Mouse (Mus musculus) liver, embryonic 11.5 days (tissue): ENCODE measurements around the gene Rab19. TPM values are rescaled to one million over a fixed set of nuclear protein-coding genes. Genes with fewer than 3 reads are reported as not detected.
A peak's percentile ranks its signal among the peaks of the same experiment; 100 is the strongest.
"Not testable (repeated sequence)": the region's sequence is repeated elsewhere in the genome, so short reads cannot be mapped to it uniquely, and the experiment has no call there.

ENCODE experiments used
- ATAC-seq: fragments of 200-750 bp; cut with Nextera tagmentation; replicated peaks from 2 replicates; pipeline ENCODE4 v1.8.0; 2017; ENCODE audit warnings: moderate number of reproducible peaks, mild to moderate bottlenecking, moderate TSS enrichment, moderate library complexity; ENCODE audit not compliant: low FRiP score
- DNase-seq: peaks from one replicate; pipeline ENCODE4 v3.0.0-alpha.2; 2017; ENCODE audit warnings: low spot score
- H3K27ac ChIP-seq: fragments of 300-500 bp; sonication (generic); 2 replicates; pipeline ENCODE4 v1.5.1; 2014; ENCODE audit warnings: mild to moderate bottlenecking, low read depth, low read length, control low read depth
- H3K27me3 ChIP-seq: fragments of 300-500 bp; sonication (generic); replicated peaks from 2 replicates; pipeline ENCODE4 v1.6.1; 2014; ENCODE audit warnings: low read length, mixed read lengths; ENCODE audit not compliant: control insufficient read depth, insufficient read depth
- H3K36me3 ChIP-seq: fragments of 300-500 bp; sonication (generic); 2 replicates; pipeline ENCODE4 v1.6.1; 2014; ENCODE audit warnings: mild to moderate bottlenecking, low read length, moderate library complexity, mixed read lengths; ENCODE audit not compliant: control insufficient read depth, insufficient read depth
- H3K4me1 ChIP-seq: fragments of 300-500 bp; sonication (generic); replicated peaks from 2 replicates; pipeline ENCODE4 v1.6.1; 2014; ENCODE audit warnings: low read length, mixed read lengths; ENCODE audit not compliant: control insufficient read depth, insufficient read depth
- H3K4me2 ChIP-seq: fragments of 300-500 bp; sonication (generic); 2 replicates; pipeline ENCODE4 v1.6.1; 2014; ENCODE audit warnings: mild to moderate bottlenecking, control low read depth, moderate library complexity
- H3K4me3 ChIP-seq: fragments of 300-500 bp; sonication (generic); 2 replicates; pipeline ENCODE4 v1.5.1; 2014; ENCODE audit warnings: low read depth, low read length, control low read depth
- H3K9ac ChIP-seq: fragments of 300-500 bp; sonication (generic); 2 replicates; pipeline ENCODE4 v1.6.1; 2014; ENCODE audit warnings: low read depth, low read length, control low read depth
- H3K9me3 ChIP-seq: fragments of 300-500 bp; sonication (generic); 2 replicates; pipeline ENCODE4 v1.6.1; 2016; ENCODE audit warnings: low read length, inconsistent platforms, mixed read lengths; ENCODE audit not compliant: control insufficient read depth
- WGBS: fragments of 180-500 bp; shearing (Covaris S2); extraction: QIAGEN DNeasy Blood & Tissue Kit; methylation state at CpG from one replicate; pipeline ENCODE4 v1.1.7; 2014; 5-methylcytosine and 5-hydroxymethylcytosine counted together
- polyA plus RNA-seq: library from polyadenylated mRNA; unstranded; fragments of >200 nt; fragmentation: Nextera tagmentation; extraction: Ambion mirVana; gene quantifications from 2 replicates; pipeline ENCODE4 v1.2.1, GENCODE M21; 2014

The Rab19 gene
- polyA plus RNA-seq, 1 experiment from 2014 or later, result 0.27 TPM

DNA sequence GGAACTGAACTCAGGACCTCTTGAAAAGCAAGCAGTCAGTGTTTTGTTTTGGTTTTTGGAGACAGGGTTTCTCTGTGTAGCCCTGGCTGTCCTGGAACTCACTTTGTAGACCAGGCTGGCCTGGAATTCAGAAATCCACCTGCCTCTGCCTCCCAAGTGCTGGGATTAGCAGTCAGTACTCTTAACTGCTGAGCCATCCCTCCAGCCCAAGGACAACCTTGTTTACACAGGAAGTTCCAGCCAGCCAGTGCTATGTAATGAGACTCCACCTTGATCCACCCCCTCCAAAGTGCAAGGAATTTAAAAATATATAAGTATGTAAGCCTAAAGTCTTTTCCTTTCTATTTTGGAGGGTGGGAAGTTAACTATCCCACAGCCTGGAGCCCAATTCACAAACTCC lies 35.7 kb downstream of the Rab19 start:
- not testable (repeated sequence) for H3K9ac ChIP-seq

DNA sequence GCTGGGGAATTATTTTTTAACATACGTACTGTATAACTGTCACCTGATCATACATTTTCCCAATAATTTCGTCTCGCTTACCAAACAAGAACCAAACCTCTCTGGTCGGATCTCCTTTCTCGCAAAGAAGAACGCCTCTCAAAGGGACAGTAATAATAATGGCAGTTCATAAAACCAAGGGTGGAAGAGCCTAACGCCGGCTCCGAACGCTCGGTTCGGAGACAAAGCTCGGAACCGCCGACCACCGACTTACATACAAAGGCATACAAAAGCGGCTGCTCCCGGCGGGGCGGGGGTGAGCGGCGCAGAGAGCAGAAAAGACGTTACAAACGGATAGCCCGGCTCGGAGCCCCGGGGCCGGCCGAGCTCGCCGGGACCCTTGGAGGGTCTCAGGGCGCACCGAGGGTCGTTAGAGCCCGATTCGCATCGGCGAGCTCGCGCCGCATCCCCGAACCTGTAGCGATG lies 38.4 kb downstream of the Rab19 start:
- H3K9me3 ChIP-seq, result no peaks in the 10 kb centered on the region
- peak; percentile 9; the same call in 1 of the 2 replicates for ATAC-seq
- under 1% methylated on average over 43 of the region's 43 CpGs for WGBS
- peak overlapping the region; percentile 92 for H3K9ac ChIP-seq
- peak overlapping the region; percentile 62; the same call in 1 of the 2 replicates for H3K27ac ChIP-seq
- H3K27me3 ChIP-seq, result peaks cover 10% of the 10 kb centered on the region; the same call in 1 of the 2 replicates
- H3K4me2 ChIP-seq, result peak overlapping the region; percentile 85
- peaks cover 12% of the 10 kb centered on the region for H3K4me1 ChIP-seq
- peak overlapping the region; percentile 98 for H3K4me3 ChIP-seq
- H3K36me3 ChIP-seq, result no peaks in the 10 kb centered on the region
- peak; percentile 74 for DNase-seq

More for the DNA sequence above, 35.7 kb downstream of the Rab19 start:
- not testable (repeated sequence) for H3K36me3 ChIP-seq, H3K27ac ChIP-seq, H3K4me3 ChIP-seq, H3K4me1 ChIP-seq, H3K9me3 ChIP-seq, ATAC-seq, H3K27me3 ChIP-seq, H3K4me2 ChIP-seq, DNase-seq

DNA sequence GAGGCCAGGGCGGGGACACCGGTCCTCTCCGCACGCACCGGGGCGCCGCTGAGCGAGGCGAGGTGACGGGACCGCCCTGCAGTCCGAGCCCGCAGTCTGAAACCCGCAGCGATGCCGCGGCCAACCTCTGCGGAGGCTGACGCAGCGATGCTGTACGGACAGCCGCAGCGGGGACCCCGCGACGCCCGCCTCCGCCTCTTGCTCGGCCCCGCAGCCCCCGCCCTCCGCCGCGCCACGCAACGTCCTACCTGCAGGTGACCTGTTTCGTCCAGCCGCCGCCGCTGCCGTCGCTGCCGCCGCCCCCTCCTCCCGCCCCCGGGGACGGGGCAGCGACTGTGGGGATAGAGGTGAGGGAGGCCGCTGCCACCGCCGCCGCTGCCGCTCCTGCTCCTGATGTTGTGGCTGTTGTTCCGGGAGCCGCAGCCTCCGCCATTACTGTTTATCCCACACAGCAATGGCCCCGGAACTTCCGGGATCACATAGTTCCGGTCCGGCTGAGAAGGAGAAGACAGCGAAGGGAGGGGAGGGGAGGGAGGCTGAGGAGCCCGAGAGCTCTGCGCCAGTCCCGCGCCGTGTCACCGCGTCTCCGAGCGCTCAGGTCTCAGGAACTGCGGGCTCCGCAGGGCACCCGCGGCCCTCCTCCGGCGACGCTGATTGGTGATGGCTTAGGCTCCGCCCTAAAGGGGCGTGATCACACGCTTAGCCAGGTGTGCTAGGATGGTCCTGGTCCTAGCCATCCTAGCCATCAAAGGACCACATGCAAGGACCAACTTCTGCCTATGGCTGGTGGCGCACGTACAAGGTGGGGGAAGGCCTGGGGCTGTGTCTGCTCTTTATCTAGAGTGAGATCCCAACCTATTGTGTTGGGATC lies 39.1 kb downstream of the Rab19 start, which contains the start of gene Mkrn1:
Mkrn1 (minus strand) TSS at position 612 of the 871 bp plus-strand sequence.
- ATAC-seq (peak; percentile 82), DNase-seq (peak; percentile 86)
- H3K9ac ChIP-seq, result peak within 1 kb of the TSS; percentile 92
- under 1% methylated on average over 81 of the region's 82 CpGs for WGBS
- peak within 1 kb of the TSS; percentile 62 for H3K27ac ChIP-seq
- H3K4me3 ChIP-seq, result peak within 1 kb of the TSS; percentile 98
- peaks cover 10% of the 10 kb centered on the region; the same call in 1 of the 2 replicates for H3K27me3 ChIP-seq
- H3K4me2 ChIP-seq, result peak within 1 kb of the TSS; percentile 85
- peaks cover 13% of the 10 kb centered on the region for H3K4me1 ChIP-seq
- no peaks in the 10 kb centered on the region for H3K36me3 ChIP-seq
- no peaks in the 10 kb centered on the region for H3K9me3 ChIP-seq

DNA sequence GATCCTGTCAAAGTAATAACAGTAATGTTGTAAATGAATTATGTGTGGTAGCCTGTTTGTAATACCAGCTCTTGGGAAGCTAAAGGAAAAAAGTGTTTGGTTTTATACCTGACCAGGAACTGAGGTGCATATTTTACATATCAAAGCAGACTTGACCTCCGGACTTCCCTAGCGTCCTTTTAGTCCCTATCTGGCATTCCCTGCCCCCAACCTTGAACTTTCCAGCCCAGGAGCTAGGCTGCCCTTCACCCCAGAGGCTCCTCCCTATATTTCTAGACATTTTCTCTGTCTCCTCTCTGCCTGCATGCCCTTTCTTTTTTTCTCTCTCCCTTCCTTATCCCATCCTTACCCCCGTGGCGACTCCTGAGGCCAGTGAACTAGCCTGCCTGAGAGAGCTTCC lies 39.9 kb downstream of the Rab19 start:
- no peak for DNase-seq
- 38% methylated on average over 4 of the region's 4 CpGs for WGBS
- Histone ChIP-seq H3K27ac (no peak overlapping the region), H3K4me3 (0 out of 2 replicates have a peak overlapping the region, but pooled peaks have one; percentile 98), H3K4me1 (peaks cover 16% of the 10 kb centered on the region), H3K27me3 (peaks cover 10% of the 10 kb centered on the region; the same call in 1 of the 2 replicates), H3K9me3 (no peaks in the 10 kb centered on the region), H3K36me3 (no peaks in the 10 kb centered on the region), H3K9ac (no peak overlapping the region), H3K4me2 (peak overlapping the region; percentile 85; the same call in 1 of the 2 replicates)
- no peak for ATAC-seq

DNA sequence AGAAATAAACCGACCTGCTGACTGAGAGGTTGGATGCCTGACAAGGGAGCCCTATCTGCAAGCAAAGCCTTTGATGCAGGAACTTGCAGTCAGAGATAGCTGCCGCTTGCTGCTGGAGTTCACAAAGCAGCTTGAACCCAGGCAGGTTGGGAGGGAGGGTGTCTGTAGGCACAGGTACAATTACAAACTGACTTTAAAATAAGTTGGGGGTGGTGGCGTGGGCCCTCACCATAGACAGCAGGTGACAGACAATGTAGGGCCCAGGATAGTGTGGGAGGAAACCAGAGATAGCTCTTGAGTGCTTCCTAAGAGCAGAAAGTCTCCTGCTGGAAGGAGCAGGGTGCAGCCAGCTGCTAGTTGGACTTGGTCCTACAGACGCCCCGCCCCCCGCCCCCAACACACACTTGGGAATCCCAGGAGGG lies 42.2 kb downstream of the Rab19 start:
- Histone ChIP-seq H3K4me1 (peaks cover 16% of the 10 kb centered on the region), H3K27me3 (peaks cover 5% of the 10 kb centered on the region; the same call in 1 of the 2 replicates), H3K9ac (no peak overlapping the region), H3K36me3 (no peaks in the 10 kb centered on the region), H3K4me2 (no peak overlapping the region), H3K9me3 (no peaks in the 10 kb centered on the region), H3K4me3 (no peak overlapping the region), H3K27ac (peak overlapping the region; percentile 38)
- DNase-seq, result no peak
- WGBS, result 51% methylated on average over 6 of the region's 6 CpGs
- no peak for ATAC-seq

DNA sequence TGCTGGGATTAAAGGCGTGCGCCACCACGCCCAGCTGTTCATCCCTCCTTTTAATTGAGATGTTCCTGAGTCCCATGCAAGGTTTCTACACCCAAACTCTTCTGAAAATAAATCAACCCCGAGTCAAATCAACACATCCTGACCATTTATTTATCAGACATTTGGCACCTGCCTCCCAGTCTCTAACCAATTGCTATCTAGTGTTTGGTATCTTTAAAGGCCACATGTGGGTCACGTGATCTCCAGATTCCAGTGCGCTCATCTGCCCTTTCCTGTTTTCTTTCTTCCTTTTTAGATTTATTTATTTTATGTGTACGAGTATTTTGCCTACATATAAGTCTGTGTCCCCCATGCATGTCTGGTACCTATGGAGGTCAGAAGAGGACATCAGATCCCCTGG lies 42.7 kb downstream of the Rab19 start:
- H3K4me3 ChIP-seq, result no peak overlapping the region
- H3K27ac ChIP-seq, result no peak overlapping the region
- DNase-seq (no peak), ATAC-seq (no peak)
- H3K4me2 ChIP-seq, result no peak overlapping the region
- WGBS, result 74% methylated on average over 7 of the region's 7 CpGs
- no peaks in the 10 kb centered on the region for H3K36me3 ChIP-seq
- H3K9me3 ChIP-seq, result no peaks in the 10 kb centered on the region
- peaks cover 17% of the 10 kb centered on the region for H3K4me1 ChIP-seq
- H3K9ac ChIP-seq, result no peak overlapping the region
- peaks cover 5% of the 10 kb centered on the region; the same call in 1 of the 2 replicates for H3K27me3 ChIP-seq

DNA sequence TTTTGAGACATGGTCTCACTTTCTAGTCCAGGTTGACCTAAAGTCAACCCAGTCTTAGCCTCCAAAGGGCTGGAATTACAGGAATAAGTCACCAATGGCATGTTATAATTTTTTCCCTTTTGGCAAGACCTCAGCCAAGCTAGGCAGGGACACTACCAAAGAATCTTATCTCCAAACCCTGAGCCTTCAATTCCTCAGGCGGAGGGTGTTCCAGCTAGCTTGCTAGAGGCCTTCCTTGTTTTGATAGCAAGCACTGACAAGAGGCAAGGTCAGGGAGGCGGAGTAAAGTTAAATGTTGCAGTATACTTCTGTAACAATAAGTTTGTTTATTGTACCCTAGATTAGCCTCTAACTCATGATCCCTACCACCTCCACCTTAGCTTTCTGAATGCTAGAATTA lies 44.2 kb downstream of the Rab19 start:
- Histone ChIP-seq H3K36me3 (no peaks in the 10 kb centered on the region), H3K4me3 (no peak overlapping the region), H3K27me3 (peaks cover 5% of the 10 kb centered on the region; the same call in 1 of the 2 replicates), H3K4me2 (no peak overlapping the region), H3K4me1 (peaks cover 25% of the 10 kb centered on the region), H3K27ac (no peak overlapping the region), H3K9ac (no peak overlapping the region), H3K9me3 (no peaks in the 10 kb centered on the region)
- DNase-seq (no peak), ATAC-seq (no peak; the same call in 1 of the 2 replicates)
- 54% methylated on average over 2 of the region's 2 CpGs for WGBS

DNA sequence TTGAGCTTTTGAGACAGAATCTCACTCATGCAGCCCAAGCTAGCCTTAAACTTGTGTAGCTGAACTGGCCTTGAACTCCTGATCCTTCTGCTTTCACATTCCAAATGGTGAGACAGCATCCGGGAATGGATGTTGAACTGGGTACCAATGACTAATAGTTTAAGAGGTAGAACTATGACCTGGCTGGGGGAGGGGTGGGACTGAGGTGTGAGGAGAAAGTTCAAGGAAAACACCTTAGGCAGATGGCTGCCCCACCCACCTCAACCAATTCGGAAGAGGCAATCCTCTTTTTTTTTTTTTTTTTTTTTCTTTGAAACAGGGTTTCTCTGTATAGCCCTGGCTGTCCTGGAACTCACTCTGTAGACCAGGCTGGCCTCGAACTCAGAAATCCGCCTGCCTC lies 45.8 kb downstream of the Rab19 start:
- Histone ChIP-seq H3K36me3 (no peaks in the 10 kb centered on the region), H3K27me3 (peaks cover 2% of the 10 kb centered on the region; the same call in 1 of the 2 replicates), H3K4me3 (no peak overlapping the region), H3K9ac (no peak overlapping the region), H3K27ac (no peak overlapping the region), H3K4me2 (no peak overlapping the region), H3K4me1 (peaks cover 25% of the 10 kb centered on the region), H3K9me3 (no peaks in the 10 kb centered on the region)
- ATAC-seq (no peak), DNase-seq (no peak)
- WGBS, result 88% methylated on average over 4 of the region's 4 CpGs
